8 mouse cellular contexts compared by ENCODE assay signal in the genomic region with DNA sequence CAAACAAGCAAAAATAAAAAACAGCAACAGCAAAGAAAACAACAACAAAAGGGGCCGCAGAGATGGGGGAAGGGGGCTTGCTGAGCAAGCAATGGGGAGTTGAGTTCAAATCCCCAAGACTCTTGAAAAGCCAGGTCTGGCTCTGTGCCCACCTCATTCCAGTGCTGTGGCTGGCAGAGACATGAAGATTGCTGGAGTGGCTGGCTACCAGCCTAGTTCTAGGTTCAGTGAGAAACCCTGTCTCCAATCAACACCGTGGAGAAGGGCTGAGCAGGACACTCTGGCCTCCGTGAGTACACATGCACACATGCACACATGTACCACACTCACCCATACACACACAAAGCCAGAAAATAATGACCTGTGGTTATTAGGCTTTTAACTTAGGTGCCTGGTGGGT. TPM values are rescaled to one million over a fixed set of nuclear protein-coding genes. Genes with fewer than 3 reads are reported as not detected.
A peak's percentile ranks its signal among the peaks of the same experiment; 100 is the strongest.
DNase-seq lines count a peak whose midpoint lies in the region; ATAC-seq lines count a peak whose summit lies in the region.

No protein-coding gene starts in this region.

- H3K36me3 ChIP-seq in forebrain, embryonic 14.5 days (ENCODE audit: control insufficient read depth, insufficient read depth, low read length) = no peaks in the 10 kb centered on the region
- H3K36me3 ChIP-seq in forebrain, embryonic 16.5 days (ENCODE audit: control insufficient read depth, insufficient read depth) = no peaks in the 10 kb centered on the region
- no peaks in the 10 kb centered on the region for H3K36me3 ChIP-seq in forebrain, embryonic 13.5 days (ENCODE audit: poor library complexity, severe bottlenecking)

- H3K4me1 ChIP-seq in forebrain, embryonic 14.5 days (ENCODE audit: control insufficient read depth, insufficient read depth, low read length) = peaks cover 5% of the 10 kb centered on the region; the same call in 1 of the 2 replicates
- peaks cover 8% of the 10 kb centered on the region for H3K4me1 ChIP-seq in forebrain, embryonic 16.5 days (replicated peaks; ENCODE audit: control insufficient read depth, insufficient read depth, low read length)
- H3K4me1 ChIP-seq in forebrain, embryonic 13.5 days = peaks cover 20% of the 10 kb centered on the region

- no peak overlapping the region for H3K4me3 ChIP-seq in forebrain, embryonic 14.5 days (ENCODE audit: low read depth, low read length)
- H3K4me3 ChIP-seq in forebrain, embryonic 16.5 days (replicated peaks; ENCODE audit: low read length) = no peak overlapping the region
- no peak overlapping the region for H3K4me3 ChIP-seq in forebrain, embryonic 13.5 days

- peaks cover 4% of the 10 kb centered on the region; the same call in 1 of the 2 replicates for H3K9me3 ChIP-seq in forebrain, embryonic 14.5 days (replicated peaks; ENCODE audit: control insufficient read depth, low read length)
- no peaks in the 10 kb centered on the region for H3K9me3 ChIP-seq in forebrain, embryonic 16.5 days (ENCODE audit: control insufficient read depth, low read length)
- 0 out of 2 replicates have a peak, but pooled peaks cover 3% of the 10 kb centered on the region for H3K9me3 ChIP-seq in forebrain, embryonic 13.5 days (replicated peaks)

- ATAC-seq in forebrain, embryonic 14.5 days = no peak
- ATAC-seq in forebrain, embryonic 16.5 days = no peak
- no peak for ATAC-seq in forebrain, embryonic 13.5 days

- DNase-seq in forebrain, embryonic 14.5 days (ENCODE audit: low spot score) = peak; percentile 35
- peak; percentile 60 for DNase-seq in testis, postnatal 10 days (ENCODE audit: low spot score)
- no peak for DNase-seq in testis, postnatal 14 days (ENCODE audit: low spot score)
- DNase-seq in kidney, adult 9 months = peak; percentile 46
- peak; percentile 18 for DNase-seq in ovary, postnatal 14 days (ENCODE audit: low spot score)
- DNase-seq in urinary bladder, postnatal 10 days (ENCODE audit: low spot score) = no peak

- WGBS in forebrain, embryonic 14.5 days = 50% methylated on average over 3 of the region's 3 CpGs
- WGBS in forebrain, embryonic 16.5 days = 61% methylated on average over 3 of the region's 3 CpGs
- 63% methylated on average over 3 of the region's 3 CpGs for WGBS in forebrain, embryonic 13.5 days

- H3K27me3 ChIP-seq in forebrain, embryonic 14.5 days (replicated peaks; ENCODE audit: control insufficient read depth, insufficient read depth, low read length) = no peaks in the 10 kb centered on the region
- H3K27me3 ChIP-seq in forebrain, embryonic 16.5 days (replicated peaks; ENCODE audit: control insufficient read depth, insufficient read depth, low read length) = no peaks in the 10 kb centered on the region
- no peaks in the 10 kb centered on the region for H3K27me3 ChIP-seq in forebrain, embryonic 13.5 days

- H3K27ac ChIP-seq in forebrain, embryonic 14.5 days (ENCODE audit: low read depth, low read length) = no peak overlapping the region
- no peak overlapping the region for H3K27ac ChIP-seq in forebrain, embryonic 16.5 days (ENCODE audit: low read length)
- no peak overlapping the region for H3K27ac ChIP-seq in forebrain, embryonic 13.5 days

- H3K4me2 ChIP-seq in forebrain, embryonic 14.5 days (ENCODE audit: low read length) = no peak overlapping the region
- H3K4me2 ChIP-seq in forebrain, embryonic 16.5 days (ENCODE audit: low read length) = no peak overlapping the region
- H3K4me2 ChIP-seq in forebrain, embryonic 13.5 days = no peak overlapping the region; the same call in 1 of the 2 replicates

- H3K9ac ChIP-seq in forebrain, embryonic 14.5 days (ENCODE audit: low read length) = no peak overlapping the region
- no peak overlapping the region for H3K9ac ChIP-seq in forebrain, embryonic 16.5 days (replicated peaks; ENCODE audit: low read depth, low read length)
- H3K9ac ChIP-seq in forebrain, embryonic 13.5 days = no peak overlapping the region

RNA-seq across cellular contexts. Expression of gene Irf2, which starts 1.6 kb away (rescaled TPM):
- 6.2 and 8.4 TPM in 2 replicates for polyA plus RNA-seq in forebrain, embryonic 14.5 days (2014; fragmentation: Nextera tagmentation; extraction: Ambion mirVana)
- 11.2 TPM in 2 replicates for polyA plus RNA-seq in forebrain, embryonic 16.5 days (2015; fragmentation: Nextera tagmentation; extraction: Ambion mirVana)
- 10.9 and 13.7 TPM in 2 replicates for polyA plus RNA-seq in forebrain, embryonic 13.5 days (2015; fragmentation: Nextera tagmentation; extraction: Ambion mirVana)

Comparison
In these comparisons a context has a peak if more than half of its experiments do, and no peak if none do; other contexts are left out.
1. DNase-seq: peak in forebrain, embryonic 14.5 days (single experiment), testis, postnatal 10 days (single experiment), kidney, adult 9 months (single experiment) and ovary, postnatal 14 days (single experiment); none in testis, postnatal 14 days (single experiment) and urinary bladder, postnatal 10 days (single experiment).